Mouse (Mus musculus) c-Kit-positive CD71-positive TER-119-negative erythroid progenitor cells, embryonic 14.5 days (primary cell): ENCODE data around the gene Sh3bgrl2.

ENCODE experiments used
- DNase-seq: peaks from one replicate; pipeline ENCODE4 v3.0.0-alpha.2; 2013; ENCODE audit warnings: low read depth

Sh3bgrl2 gene

DNA sequence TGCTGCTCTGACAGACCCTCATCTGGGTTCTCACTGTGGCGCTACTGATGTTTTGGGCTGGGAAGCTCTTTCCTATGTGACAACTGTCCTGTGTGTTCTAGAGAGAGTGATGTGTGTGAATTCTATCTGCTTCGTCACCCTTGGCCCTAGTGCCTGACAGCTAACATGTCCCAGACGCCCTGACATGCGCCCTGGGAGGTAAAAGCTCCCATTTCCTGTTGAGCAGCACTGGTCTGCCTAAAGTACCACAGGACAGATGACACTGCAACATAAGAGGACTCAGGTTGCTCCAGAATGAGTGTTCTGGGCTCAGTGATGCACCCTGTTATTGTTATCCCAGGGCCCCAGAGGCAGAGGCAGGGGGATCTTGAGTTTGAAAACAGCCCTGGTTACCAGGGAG is 12.5 kb downstream of the Sh3bgrl2 start:
- no peak for DNase-seq

- no peak for DNase-seq
Measured at GRCm38 (mm10) chr9:83562889-83563288, 14.8 kb downstream of the Sh3bgrl2 start.

- no peak for DNase-seq
Measured at GRCm38 (mm10) chr9:83563808-83564549, 15.9 kb downstream of the Sh3bgrl2 start.

- DNase-seq: no peak
Measured at GRCm38 (mm10) chr9:83564934-83565652, 17.0 kb downstream of the Sh3bgrl2 start.

GRCm38 (mm10) chr9:83566141-83566540 is 18.0 kb downstream of the Sh3bgrl2 start:
- no peak for DNase-seq

GRCm38 (mm10) chr9:83568125-83568524 is 20.0 kb downstream of the Sh3bgrl2 start:
- DNase-seq: no peak

DNA sequence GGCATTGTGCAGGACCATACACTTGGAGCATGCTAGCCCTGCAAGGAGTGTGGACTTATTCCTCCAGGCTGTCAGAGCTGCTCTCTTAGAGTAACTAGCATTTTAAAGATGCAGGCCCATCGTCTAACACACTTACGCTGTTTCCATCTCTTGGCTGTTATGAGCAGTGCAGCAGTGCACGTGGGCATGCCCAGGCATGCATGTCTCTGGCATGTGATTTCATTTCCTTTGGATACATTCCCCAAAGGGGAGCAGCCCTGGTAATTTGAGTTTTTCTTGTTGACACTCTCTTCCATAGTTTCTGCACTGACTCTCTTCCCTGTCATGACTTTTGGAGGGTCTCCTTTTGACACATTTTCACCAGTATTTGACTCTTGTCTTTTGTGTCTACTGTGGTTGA is 20.8 kb downstream of the Sh3bgrl2 start:
- no peak for DNase-seq

DNA sequence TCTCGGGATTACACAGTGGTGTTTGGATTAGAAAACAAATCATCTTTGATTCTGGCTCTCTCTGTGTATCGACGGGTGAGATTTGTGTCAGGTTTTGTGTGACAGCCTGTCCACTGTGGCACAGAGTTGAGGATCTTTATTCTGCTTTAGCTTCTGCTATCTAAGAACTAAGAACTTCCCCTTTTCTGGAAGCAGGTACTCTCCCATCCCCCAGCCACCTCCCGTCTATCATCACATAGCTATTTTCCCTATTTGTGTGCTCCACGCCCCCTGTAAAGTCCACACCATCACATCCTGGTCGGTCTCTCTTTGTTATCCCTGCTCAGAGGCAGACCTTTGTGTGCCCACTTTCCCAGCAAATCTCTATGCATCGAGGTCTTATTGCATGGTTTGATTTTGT is 21.8 kb downstream of the Sh3bgrl2 start:
- DNase-seq: no peak

DNA sequence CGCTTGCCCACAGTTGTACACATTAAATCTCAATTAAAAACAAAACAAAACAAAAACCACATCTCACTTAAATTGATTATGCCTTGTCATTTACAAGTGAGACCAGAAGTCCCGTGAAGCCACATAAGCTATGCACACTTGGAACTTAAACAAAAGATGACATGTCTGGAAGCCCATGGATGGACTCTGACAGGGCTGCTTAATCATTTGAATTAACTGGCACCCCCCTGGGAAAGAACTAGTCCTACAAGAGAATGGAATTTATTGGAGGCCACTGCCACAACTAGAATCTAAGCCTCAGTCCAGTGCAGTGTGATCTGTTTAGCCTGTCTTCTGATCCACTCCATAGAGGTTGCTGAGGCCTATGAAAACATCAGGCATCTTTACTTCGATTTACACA is 23.2 kb downstream of the Sh3bgrl2 start:
- no peak for DNase-seq

- DNase-seq: no peak
Measured at GRCm38 (mm10) chr9:83572326-83572725, 24.2 kb downstream of the Sh3bgrl2 start.

DNA sequence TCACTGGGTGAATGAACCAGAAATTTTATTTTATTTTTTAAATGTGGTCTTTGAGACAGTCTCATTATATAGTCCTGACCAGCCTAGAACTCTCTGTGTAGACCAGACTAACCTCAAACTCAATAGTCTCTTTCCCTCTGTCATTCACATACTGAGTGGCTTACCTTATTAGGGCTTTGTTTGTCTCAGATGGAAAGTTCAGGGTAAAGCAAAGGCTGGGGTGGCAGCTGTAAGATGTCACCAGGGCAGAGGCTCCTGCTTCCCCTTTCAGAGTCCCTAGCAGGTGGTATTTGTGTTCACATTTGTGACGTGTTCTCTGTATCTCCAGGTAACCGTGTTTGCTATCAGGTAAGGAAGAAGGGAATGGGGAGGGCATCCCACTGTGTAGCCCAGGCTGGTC is 24.7 kb downstream of the Sh3bgrl2 start:
- no peak for DNase-seq

DNA sequence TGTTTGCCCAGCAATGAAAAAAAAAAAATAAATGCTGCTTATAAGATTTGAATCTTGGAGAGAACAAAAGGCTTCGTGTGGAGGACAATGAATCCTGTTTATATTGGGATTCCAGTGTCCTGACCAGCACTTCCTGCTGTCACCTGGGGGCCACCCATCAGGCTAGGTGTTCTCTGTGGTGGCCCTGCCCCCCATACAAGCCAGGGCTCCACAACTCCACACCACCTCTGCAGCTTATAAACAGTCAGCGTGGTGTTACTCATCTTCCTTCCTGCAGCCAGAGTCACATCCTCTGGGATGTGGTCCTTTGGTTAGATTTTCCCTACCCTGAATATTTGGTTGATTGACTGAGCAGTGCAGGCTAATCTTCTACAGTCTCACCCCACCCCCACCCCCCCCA is 25.5 kb downstream of the Sh3bgrl2 start:
- DNase-seq: no peak

DNA sequence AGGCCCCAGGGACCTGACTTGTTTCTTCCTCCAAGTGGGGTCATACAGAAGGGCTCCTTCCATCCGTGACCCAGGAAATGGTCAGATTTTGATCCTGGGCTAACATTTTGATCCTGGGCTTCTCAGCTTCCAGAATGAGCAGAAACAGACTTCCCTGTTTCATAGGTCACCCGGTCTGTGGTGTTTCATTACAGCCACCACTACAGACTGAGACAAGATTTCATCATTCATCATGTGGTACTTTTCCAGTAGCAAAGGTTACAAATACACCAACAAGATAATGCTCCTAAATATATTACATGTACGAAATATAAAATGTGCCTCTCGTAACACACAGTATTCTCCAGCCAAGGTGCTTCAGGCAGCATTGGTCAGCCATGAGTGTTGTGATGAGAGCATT is 27.3 kb downstream of the Sh3bgrl2 start:
- DNase-seq: no peak

DNA sequence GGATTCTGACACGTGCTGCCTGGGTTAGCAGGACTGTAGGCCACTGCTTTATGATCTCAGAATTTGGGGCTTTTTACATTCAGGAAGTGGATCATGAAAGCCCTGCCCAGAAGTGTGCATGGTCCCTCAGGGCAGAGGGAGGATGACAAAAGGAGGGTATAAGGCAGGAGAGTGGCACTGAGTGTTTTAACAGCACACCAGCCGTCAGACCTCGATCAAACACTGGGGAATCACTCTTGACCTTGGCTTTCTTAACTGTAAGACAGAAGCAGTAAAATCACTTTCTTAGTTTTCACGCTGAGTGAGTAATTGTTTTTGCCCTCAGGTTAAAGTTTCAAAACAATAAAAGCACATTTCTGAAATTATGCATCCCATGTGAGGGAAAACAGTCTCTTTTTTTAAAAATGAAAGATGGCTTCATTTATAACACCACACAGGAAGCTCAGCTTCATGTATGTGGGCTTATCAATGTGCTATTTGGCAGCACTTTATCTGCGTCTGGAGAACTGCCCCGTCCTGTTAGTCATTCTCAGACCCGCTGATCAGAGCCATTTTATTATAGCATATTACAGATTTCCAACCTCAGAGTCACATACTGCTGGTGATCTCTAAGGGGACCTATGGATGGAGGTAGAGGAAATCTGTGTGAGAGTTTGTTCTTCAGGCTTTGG is 28.0 kb downstream of the Sh3bgrl2 start:
- no peak for DNase-seq

DNA sequence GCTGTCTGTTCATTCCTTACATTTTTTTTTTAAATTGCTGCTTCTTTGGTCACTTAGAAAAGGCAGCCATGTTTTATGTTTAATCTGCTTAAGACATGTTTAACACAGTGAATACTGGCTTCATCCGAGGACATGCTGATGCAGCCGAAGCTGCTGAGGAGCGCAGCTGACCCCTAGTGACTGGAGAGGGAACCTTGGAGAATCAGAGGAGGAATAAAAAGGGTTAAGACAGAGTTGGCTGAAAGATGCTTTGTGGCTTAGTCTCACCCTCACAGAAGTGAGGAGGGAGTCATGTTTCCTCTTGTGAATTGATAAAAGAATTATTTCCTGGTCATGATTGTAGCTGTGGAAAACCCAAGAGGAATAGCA is 28.5 kb downstream of the Sh3bgrl2 start:
- DNase-seq: no peak

GRCm38 (mm10) chr9:83577260-83577659 is 29.1 kb downstream of the Sh3bgrl2 start:
- DNase-seq: no peak

DNA sequence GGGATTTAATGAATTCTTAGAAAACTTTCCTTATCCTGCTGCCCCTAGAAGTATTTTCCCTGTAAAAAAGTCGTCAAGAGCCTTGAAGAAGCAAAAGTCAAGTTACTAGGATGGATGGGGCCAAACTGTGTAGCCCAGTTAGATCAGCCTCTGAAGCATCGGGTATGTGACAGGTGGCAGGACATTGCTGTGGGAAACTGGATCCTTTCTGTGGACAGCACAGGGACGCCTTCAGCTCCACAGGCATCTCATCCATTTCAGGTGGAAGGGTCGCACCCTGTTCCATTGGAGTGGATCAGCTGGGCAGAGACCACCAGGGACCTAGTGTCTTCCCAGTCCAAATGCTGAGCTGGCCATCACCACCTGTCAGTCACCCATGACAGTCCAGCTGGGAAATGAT is 30.9 kb downstream of the Sh3bgrl2 start:
- DNase-seq: no peak

GRCm38 (mm10) chr9:83582748-83583147 is 34.6 kb downstream of the Sh3bgrl2 start:
- no peak for DNase-seq

GRCm38 (mm10) chr9:83586316-83587050 is 38.4 kb downstream of the Sh3bgrl2 start:
- DNase-seq: no peak

DNA sequence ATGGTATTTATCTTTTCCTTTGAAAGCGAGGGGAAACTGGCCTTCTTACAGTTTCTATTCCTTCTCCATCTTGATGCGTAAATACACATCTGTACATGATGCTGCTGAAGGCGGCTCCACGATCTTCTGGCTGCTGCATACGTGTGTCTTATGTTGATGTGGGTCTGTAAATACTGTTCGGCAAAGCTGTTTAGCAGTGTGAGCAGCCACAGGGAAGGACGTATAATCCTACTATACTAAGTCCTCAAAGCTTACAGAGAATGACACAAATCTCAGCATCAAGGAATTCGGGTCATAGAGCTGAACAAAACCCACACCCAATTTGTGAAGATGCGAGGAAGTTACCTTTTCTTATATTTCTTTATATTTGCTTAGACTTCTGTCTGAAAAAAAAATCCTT is 39.0 kb downstream of the Sh3bgrl2 start:
- no peak for DNase-seq

DNA sequence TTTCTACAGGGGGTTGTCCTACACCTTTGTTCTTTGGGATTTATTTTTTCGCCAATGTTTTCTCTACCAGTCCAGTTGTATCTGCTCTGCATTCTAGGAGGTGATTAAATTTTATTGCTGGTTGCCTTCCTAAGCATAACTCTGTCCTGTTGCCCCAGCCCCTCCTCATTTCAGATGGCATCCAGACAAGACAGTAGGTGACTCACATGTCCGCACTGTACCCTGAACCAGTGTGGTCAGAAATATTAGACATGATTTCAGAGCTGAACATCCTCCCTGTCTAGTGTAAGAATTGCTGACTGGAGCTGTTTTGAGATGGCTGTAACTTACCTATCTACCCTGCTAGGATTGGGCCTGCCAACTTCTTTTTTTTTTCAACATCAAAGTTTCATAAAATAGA is 40.9 kb downstream of the Sh3bgrl2 start:
- no peak for DNase-seq

DNA sequence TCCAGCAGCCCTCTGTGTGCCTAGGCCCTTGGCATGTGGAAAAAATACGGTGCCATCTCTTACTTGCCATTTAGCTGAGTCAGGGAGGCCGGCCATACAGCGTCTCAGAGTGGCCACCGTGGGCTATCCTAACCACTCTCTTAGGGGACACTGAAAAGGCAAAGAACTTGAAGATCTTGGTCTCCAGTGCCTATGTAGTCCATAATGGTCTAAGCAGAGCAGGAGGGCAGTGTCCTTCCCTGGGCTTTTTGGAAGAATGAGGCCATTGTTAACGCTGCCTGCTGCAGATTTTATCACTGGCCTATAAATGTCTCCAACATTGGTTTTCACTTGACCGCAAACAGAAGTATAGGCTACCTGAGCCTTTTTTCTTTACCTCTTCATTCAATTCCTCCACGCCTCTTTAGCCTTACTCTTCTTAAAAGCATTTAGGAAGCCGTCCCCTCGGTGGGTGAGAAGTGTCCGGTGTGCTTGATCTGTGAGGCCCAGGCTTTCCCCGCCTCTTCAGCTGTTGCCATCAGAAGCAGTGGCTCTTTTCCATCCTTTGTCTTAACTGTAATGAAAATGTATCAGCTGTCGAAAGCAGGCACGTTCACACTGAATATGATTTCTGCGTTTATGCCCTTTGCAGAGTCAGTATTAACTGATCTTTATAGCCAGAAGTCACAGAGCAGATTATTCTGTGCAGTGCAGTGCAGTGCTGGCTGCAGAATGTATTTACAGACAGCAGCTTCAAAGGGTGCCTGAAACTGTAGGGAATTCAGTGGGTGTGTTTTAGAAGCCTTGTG is 41.7 kb downstream of the Sh3bgrl2 start:
- DNase-seq: no peak
